Mouse (Mus musculus) intestine, embryonic 15.5 days (tissue): ENCODE measurements at regions not wholly inside any gene's neighbourhood (a gene's known extent, or its start where the extent isn't known, plus 50 kb on each side); places are given as distances from the start of the nearest gene placed in this dataset.

Experiments
- ATAC-seq: fragments of 200-750 bp; cut with Nextera tagmentation; 2 replicates; pipeline ENCODE4 v1.8.0; 2017; ENCODE audit warnings: moderate TSS enrichment, moderate library complexity
- H3K27ac ChIP-seq: fragments of 300-500 bp; sonication (generic); 2 replicates; pipeline ENCODE4 v1.5.1; 2015; ENCODE audit warnings: mild to moderate bottlenecking, inconsistent platforms
- H3K27me3 ChIP-seq: fragments of 300-500 bp; sonication (generic); replicated peaks from 2 replicates; pipeline ENCODE4 v1.6.1; 2015; ENCODE audit warnings: inconsistent platforms
- H3K36me3 ChIP-seq: fragments of 300-500 bp; sonication (generic); 2 replicates; pipeline ENCODE4 v1.6.1; 2015; ENCODE audit warnings: inconsistent platforms
- H3K4me1 ChIP-seq: fragments of 300-500 bp; sonication (generic); replicated peaks from 2 replicates; pipeline ENCODE4 v1.6.1; 2015; ENCODE audit warnings: inconsistent platforms
- H3K4me2 ChIP-seq: fragments of 300-500 bp; sonication (generic); replicated peaks from 2 replicates; pipeline ENCODE4 v1.6.1; 2015; ENCODE audit warnings: mild to moderate bottlenecking, inconsistent platforms
- H3K4me3 ChIP-seq: fragments of 300-500 bp; sonication (generic); replicated peaks from 2 replicates; pipeline ENCODE4 v1.5.1; 2015; ENCODE audit warnings: inconsistent platforms
- H3K9ac ChIP-seq: fragments of 300-500 bp; sonication (generic); 2 replicates; pipeline ENCODE4 v1.6.1; 2015; ENCODE audit warnings: inconsistent platforms
- H3K9me3 ChIP-seq: fragments of 300-500 bp; sonication (generic); 2 replicates; pipeline ENCODE4 v1.6.1; 2016; ENCODE audit warnings: inconsistent platforms
- WGBS: fragments of 180-500 bp; shearing (Covaris S2); methylation state at CpG from one replicate; pipeline ENCODE4 v1.1.7; 2015; 5-methylcytosine and 5-hydroxymethylcytosine counted together

DNA sequence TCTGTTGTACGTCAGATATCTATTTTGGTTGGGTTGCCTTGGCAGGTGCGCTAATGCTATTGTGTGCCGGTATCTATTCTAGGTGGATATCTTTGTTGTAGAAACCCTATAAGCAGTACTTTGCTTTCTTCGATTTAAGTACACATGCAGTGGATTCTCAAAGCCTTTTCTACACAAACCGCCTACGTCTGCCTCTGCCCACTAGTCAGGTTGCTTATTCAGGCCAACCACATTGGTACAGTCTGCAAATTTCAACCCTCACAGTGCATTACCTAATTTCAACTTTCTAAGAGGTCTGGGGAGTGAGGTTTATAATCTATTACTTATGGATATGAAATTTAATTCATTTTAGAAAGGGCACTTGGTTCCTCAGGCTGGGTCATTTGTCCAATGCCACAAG, 223.5 kb upstream of the Slc16a7 start:
- Histone ChIP-seq H3K36me3 (no peaks in the 10 kb centered on the region), H3K9me3 (no peaks in the 10 kb centered on the region), H3K9ac (no peak overlapping the region), H3K27me3 (no peaks in the 10 kb centered on the region), H3K4me2 (no peak overlapping the region), H3K27ac (no peak overlapping the region), H3K4me1 (no peaks in the 10 kb centered on the region), H3K4me3 (no peak overlapping the region)
- WGBS = 92% methylated on average over 6 of the region's 6 CpGs
- ATAC-seq = no peak

DNA sequence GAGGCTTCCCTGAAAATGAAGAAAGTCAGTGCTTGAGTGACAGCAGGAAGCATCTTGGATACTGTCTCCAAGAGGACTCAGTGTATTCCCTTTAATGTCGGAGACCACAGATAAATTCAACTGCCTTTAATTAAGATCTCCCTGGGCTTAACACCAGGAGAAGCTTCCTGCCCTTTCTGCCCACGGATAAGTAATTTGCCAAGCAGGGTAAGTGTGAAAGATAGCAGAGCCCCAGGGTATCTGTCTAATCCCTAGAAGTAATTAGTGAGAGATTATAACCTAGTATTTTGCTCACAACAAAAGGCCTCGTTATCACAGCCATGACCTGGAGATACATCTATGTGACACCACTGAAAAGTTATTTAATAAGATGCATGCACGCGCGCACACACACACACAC, 232.1 kb upstream of the Slc16a7 start:
- Histone ChIP-seq H3K9me3 (no peaks in the 10 kb centered on the region), H3K4me1 (no peaks in the 10 kb centered on the region), H3K4me3 (no peak overlapping the region), H3K27ac (no peak overlapping the region), H3K4me2 (no peak overlapping the region), H3K9ac (no peak overlapping the region), H3K27me3 (no peaks in the 10 kb centered on the region), H3K36me3 (no peaks in the 10 kb centered on the region)
- no peak for ATAC-seq
- 74% methylated on average over 6 of the region's 6 CpGs for WGBS

DNA sequence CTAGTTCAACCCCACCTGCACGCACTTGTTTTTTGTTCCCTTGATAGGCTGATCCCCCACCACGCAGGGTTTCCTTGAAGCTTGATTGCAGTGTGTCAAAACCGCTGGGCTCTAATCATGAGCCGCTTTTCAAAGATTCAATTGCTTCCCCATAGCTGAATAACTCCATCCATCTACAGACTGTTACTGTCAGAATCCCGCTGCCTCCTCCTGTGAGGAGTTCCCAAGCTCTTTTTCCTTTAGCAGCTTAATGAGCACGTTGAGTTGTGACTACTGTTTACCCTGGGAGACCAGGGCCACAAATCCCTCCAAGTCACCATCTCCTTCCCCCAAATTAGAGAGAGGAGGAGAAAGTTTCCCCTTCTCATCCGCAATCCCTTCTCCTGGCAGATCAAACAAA, 234.6 kb upstream of the Slc16a7 start:
- H3K27me3 ChIP-seq = no peaks in the 10 kb centered on the region
- H3K9me3 ChIP-seq = no peaks in the 10 kb centered on the region
- no peaks in the 10 kb centered on the region for H3K4me1 ChIP-seq
- WGBS = 37% methylated on average over 7 of the region's 7 CpGs
- no peak overlapping the region for H3K4me2 ChIP-seq
- no peak for ATAC-seq
- H3K36me3 ChIP-seq = no peaks in the 10 kb centered on the region
- H3K4me3 ChIP-seq = no peak overlapping the region
- no peak overlapping the region for H3K9ac ChIP-seq
- no peak overlapping the region for H3K27ac ChIP-seq

- 81% methylated on average over 4 of the region's 4 CpGs for WGBS
- Histone ChIP-seq H3K36me3 (no peaks in the 10 kb centered on the region), H3K27me3 (no peaks in the 10 kb centered on the region), H3K9me3 (no peaks in the 10 kb centered on the region), H3K4me2 (no peak overlapping the region), H3K4me1 (no peaks in the 10 kb centered on the region), H3K4me3 (no peak overlapping the region), H3K27ac (no peak overlapping the region), H3K9ac (no peak overlapping the region)
- no peak for ATAC-seq
These were observed 278.6 kb upstream of the Slc16a7 start for GRCm38 (mm10) chr10:125667906-125668305.

- Histone ChIP-seq H3K9me3 (no peaks in the 10 kb centered on the region), H3K27ac (no peak overlapping the region), H3K4me2 (no peak overlapping the region), H3K36me3 (no peaks in the 10 kb centered on the region), H3K4me3 (no peak overlapping the region), H3K4me1 (no peaks in the 10 kb centered on the region), H3K9ac (no peak overlapping the region), H3K27me3 (no peaks in the 10 kb centered on the region)
- WGBS = 42% methylated on average over 11 of the region's 11 CpGs
- ATAC-seq = peak; percentile 68; the same call in 1 of the 2 replicates
These were observed 284.4 kb upstream of the Slc16a7 start for GRCm38 (mm10) chr10:125673637-125674036.

DNA sequence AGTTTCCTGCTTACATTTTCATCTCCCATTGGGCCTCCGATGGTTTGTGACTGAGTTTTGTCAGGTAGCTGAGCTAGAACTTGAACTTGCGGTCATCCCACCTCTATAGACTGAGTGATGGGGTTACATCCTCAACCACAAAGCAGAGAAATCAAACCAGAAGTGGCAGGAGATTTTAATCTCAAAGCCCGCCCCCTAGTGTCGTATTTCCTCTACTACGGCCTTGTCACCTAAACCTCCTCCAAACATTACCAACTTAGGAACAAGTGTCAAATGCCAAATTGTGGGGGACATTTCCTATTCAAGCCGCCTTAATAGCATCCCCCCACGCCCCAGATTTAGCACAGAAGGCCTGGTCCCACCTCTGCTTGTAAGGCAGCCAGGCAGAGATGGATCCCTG, 286.3 kb upstream of the Lrig3 start:
- Histone ChIP-seq H3K4me3 (no peak overlapping the region), H3K36me3 (no peaks in the 10 kb centered on the region), H3K27ac (no peak overlapping the region), H3K9ac (no peak overlapping the region), H3K4me2 (no peak overlapping the region), H3K27me3 (no peaks in the 10 kb centered on the region), H3K4me1 (no peaks in the 10 kb centered on the region), H3K9me3 (no peaks in the 10 kb centered on the region)
- ATAC-seq = no peak
- 74% methylated on average over 7 of the region's 7 CpGs for WGBS

- H3K27ac ChIP-seq = no peak overlapping the region
- no peaks in the 10 kb centered on the region for H3K9me3 ChIP-seq
- no peak overlapping the region for H3K4me3 ChIP-seq
- no peak overlapping the region for H3K9ac ChIP-seq
- H3K27me3 ChIP-seq = no peaks in the 10 kb centered on the region
- H3K4me1 ChIP-seq = no peaks in the 10 kb centered on the region
- no peak overlapping the region for H3K4me2 ChIP-seq
- WGBS = 80% methylated on average over 5 of the region's 5 CpGs
- no peak for ATAC-seq
- H3K36me3 ChIP-seq = no peaks in the 10 kb centered on the region
These were observed 280.8 kb upstream of the Lrig3 start for GRCm38 (mm10) chr10:125685130-125685529.

- H3K9me3 ChIP-seq = no peaks in the 10 kb centered on the region
- no peaks in the 10 kb centered on the region for H3K36me3 ChIP-seq
- no peak overlapping the region for H3K9ac ChIP-seq
- no peak overlapping the region for H3K27ac ChIP-seq
- no peak overlapping the region for H3K4me2 ChIP-seq
- no peak for ATAC-seq
- no peaks in the 10 kb centered on the region for H3K27me3 ChIP-seq
- no peak overlapping the region for H3K4me3 ChIP-seq
- 75% methylated on average over 7 of the region's 7 CpGs for WGBS
- no peaks in the 10 kb centered on the region for H3K4me1 ChIP-seq
These were observed 272.5 kb upstream of the Lrig3 start for GRCm38 (mm10) chr10:125693505-125693904.

GRCm38 (mm10) chr10:125696159-125696558, 269.8 kb upstream of the Lrig3 start:
- Histone ChIP-seq H3K36me3 (no peaks in the 10 kb centered on the region), H3K4me1 (no peaks in the 10 kb centered on the region), H3K9ac (no peak overlapping the region), H3K9me3 (no peaks in the 10 kb centered on the region), H3K27ac (no peak overlapping the region), H3K27me3 (no peaks in the 10 kb centered on the region), H3K4me2 (no peak overlapping the region), H3K4me3 (no peak overlapping the region)
- ATAC-seq = no peak
- WGBS = 93% methylated on average over 5 of the region's 5 CpGs

- no peaks in the 10 kb centered on the region for H3K36me3 ChIP-seq
- no peak overlapping the region for H3K9ac ChIP-seq
- no peak overlapping the region for H3K4me3 ChIP-seq
- WGBS = 17% methylated on average over 18 of the region's 18 CpGs
- H3K9me3 ChIP-seq = no peaks in the 10 kb centered on the region
- no peaks in the 10 kb centered on the region for H3K4me1 ChIP-seq
- H3K4me2 ChIP-seq = 0 out of 2 replicates have a peak overlapping the region, but pooled peaks have one; percentile 12
- peak; percentile 93 for ATAC-seq
- no peaks in the 10 kb centered on the region for H3K27me3 ChIP-seq
- no peak overlapping the region for H3K27ac ChIP-seq
These were observed 240.8 kb upstream of the Lrig3 start for GRCm38 (mm10) chr10:125725077-125725680.

DNA sequence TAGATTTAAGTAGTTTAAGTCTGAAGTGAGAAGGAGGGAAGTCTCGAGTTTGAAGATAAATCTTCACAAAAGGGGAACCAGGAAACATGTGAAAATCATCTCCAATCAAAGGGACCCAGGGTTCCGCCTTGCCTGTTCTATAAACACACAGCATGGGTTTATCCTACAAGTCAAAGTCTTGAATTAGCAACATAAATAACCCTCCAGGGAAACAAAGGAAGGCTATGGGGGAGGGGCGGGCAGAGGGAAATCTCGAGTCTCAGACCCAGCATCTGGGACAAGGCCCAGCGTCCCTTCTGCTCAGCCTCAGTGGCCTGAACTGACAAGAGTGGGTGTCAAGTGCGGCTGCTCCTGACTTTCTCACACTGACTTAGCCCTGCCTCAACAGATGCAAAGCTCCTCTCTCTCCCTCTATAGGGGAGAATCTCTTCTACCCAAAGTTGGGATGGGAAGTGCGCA, 240.3 kb upstream of the Lrig3 start:
- Histone ChIP-seq H3K9ac (no peak overlapping the region), H3K9me3 (no peaks in the 10 kb centered on the region), H3K27me3 (no peaks in the 10 kb centered on the region), H3K27ac (no peak overlapping the region), H3K4me2 (no peak overlapping the region), H3K4me3 (no peak overlapping the region), H3K36me3 (no peaks in the 10 kb centered on the region), H3K4me1 (no peaks in the 10 kb centered on the region)
- peak; percentile 92 for ATAC-seq
- 22% methylated on average over 7 of the region's 7 CpGs for WGBS

- WGBS = 49% methylated on average over 8 of the region's 8 CpGs
- H3K4me1 ChIP-seq = no peaks in the 10 kb centered on the region
- H3K9me3 ChIP-seq = no peaks in the 10 kb centered on the region
- no peaks in the 10 kb centered on the region for H3K36me3 ChIP-seq
- H3K9ac ChIP-seq = no peak overlapping the region
- no peak for ATAC-seq
- no peak overlapping the region for H3K4me3 ChIP-seq
- no peaks in the 10 kb centered on the region for H3K27me3 ChIP-seq
- H3K27ac ChIP-seq = peak overlapping the region; percentile 18; the same call in 1 of the 2 replicates
- no peak overlapping the region for H3K4me2 ChIP-seq
These were observed 239.4 kb upstream of the Lrig3 start for GRCm38 (mm10) chr10:125726546-125726945.

- 79% methylated on average over 4 of the region's 4 CpGs for WGBS
- no peaks in the 10 kb centered on the region for H3K36me3 ChIP-seq
- H3K27ac ChIP-seq = no peak overlapping the region
- no peak overlapping the region for H3K4me2 ChIP-seq
- no peak overlapping the region for H3K4me3 ChIP-seq
- ATAC-seq = no peak
- no peak overlapping the region for H3K9ac ChIP-seq
- H3K9me3 ChIP-seq = no peaks in the 10 kb centered on the region
- H3K4me1 ChIP-seq = no peaks in the 10 kb centered on the region
- no peaks in the 10 kb centered on the region for H3K27me3 ChIP-seq
These were observed 230.0 kb upstream of the Lrig3 start for GRCm38 (mm10) chr10:125735744-125736494.
